Mouse (Mus musculus) c-Kit-positive CD71-positive TER-119-negative erythroid progenitor cells, embryonic 14.5 days (primary cell): ENCODE data around the gene Lyar.

Experiments used
- DNase-seq: peaks from one replicate; pipeline ENCODE4 v3.0.0-alpha.2; 2013; ENCODE audit warnings: low read depth

Gene Lyar

GRCm38 (mm10) chr5:38255644-38256043 lies 35.4 kb downstream of the Lyar start:
- DNase-seq, result no peak

- DNase-seq, result no peak
Measured at GRCm38 (mm10) chr5:38256551-38256950, 36.3 kb downstream of the Lyar start.

GRCm38 (mm10) chr5:38258034-38258772 lies 37.9 kb downstream of the Lyar start:
- no peak for DNase-seq

- DNase-seq, result no peak
Measured at GRCm38 (mm10) chr5:38258773-38259146, 38.5 kb downstream of the Lyar start.

GRCm38 (mm10) chr5:38259455-38260106 lies 39.3 kb downstream of the Lyar start:
- DNase-seq, result peak; percentile 7

- peak; percentile 48 for DNase-seq
Measured at GRCm38 (mm10) chr5:38260107-38260682, 39.9 kb downstream of the Lyar start, which contains the start of gene Tmem128. TSS of gene Tmem128 (plus strand) at chr5:38260185.

GRCm38 (mm10) chr5:38270942-38271341 lies 50.7 kb downstream of the Lyar start:
- no peak for DNase-seq

GRCm38 (mm10) chr5:38273831-38274230 lies 53.6 kb downstream of the Lyar start:
- no peak for DNase-seq

GRCm38 (mm10) chr5:38275771-38276170 lies 55.5 kb downstream of the Lyar start, which contains the start of gene Otop1:
TSS of gene Otop1 (plus strand) at chr5:38275972.
- DNase-seq, result no peak

GRCm38 (mm10) chr5:38276451-38276850 lies 56.2 kb downstream of the Lyar start:
- no peak for DNase-seq

GRCm38 (mm10) chr5:38277098-38277866 lies 57.0 kb downstream of the Lyar start:
- no peak for DNase-seq

- no peak for DNase-seq
Measured at GRCm38 (mm10) chr5:38277936-38278600, 57.8 kb downstream of the Lyar start.

- DNase-seq, result no peak
Measured at GRCm38 (mm10) chr5:38280075-38280474, 59.8 kb downstream of the Lyar start.
